Mouse (Mus musculus) CD8-positive naive resting alpha-beta T cell, adult 2 months (primary cell): ENCODE data around the gene Xntrpc.

Experiments used
- DNase-seq, 2 experiments: peaks; one replicate each; pipeline ENCODE4 v3.0.0; 2022; ENCODE audit warnings: low read depth in 2 of 2, low spot score in 2 of 2

The Xntrpc gene

DNA sequence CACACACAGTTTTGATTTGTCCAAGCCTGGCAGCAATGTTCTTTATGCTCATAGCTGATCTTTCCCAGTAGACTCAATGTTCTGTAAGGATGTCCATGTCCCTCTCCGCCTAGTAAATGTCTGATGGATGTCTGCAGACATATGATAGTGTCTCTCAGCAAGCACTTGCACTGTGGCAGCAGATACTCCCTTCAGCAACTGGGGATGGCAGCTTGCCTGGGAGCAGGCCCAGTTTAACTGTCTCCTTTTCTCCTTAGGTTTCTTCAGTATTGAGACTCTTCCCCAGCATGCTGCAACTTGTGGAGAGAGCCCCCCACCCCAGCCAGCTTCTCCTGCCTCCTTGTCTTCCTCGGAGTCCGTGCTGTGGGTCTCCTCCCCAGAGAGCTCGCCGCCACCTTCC, 16.3 kb downstream of the Xntrpc start:
- DNase-seq, result no peak

DNA sequence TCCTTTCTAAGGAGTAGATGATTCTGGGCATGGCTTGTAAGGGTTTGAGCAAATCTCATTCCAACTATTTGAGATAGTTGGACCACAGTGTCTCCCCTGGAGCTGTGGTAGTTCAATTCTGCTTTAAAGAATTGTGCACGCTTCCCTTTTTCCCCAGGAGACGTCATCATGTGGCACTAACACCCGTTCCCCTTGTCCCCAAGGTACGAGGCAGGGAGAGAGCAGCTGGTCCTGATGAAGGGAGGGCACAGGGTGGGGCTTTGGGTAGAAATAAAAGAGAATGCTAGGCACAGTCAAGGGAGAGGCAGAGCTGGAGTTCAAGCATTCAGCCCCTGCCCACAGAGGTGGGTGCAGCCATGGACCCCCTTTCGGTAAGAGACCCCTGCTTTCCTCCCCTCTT, 17.3 kb downstream of the Xntrpc start, which contains the start of gene Trpc2:
Gene Trpc2, plus strand, starts transcription at position 301 of the 400 bp plus-strand sequence.
- no peak for DNase-seq

DNA sequence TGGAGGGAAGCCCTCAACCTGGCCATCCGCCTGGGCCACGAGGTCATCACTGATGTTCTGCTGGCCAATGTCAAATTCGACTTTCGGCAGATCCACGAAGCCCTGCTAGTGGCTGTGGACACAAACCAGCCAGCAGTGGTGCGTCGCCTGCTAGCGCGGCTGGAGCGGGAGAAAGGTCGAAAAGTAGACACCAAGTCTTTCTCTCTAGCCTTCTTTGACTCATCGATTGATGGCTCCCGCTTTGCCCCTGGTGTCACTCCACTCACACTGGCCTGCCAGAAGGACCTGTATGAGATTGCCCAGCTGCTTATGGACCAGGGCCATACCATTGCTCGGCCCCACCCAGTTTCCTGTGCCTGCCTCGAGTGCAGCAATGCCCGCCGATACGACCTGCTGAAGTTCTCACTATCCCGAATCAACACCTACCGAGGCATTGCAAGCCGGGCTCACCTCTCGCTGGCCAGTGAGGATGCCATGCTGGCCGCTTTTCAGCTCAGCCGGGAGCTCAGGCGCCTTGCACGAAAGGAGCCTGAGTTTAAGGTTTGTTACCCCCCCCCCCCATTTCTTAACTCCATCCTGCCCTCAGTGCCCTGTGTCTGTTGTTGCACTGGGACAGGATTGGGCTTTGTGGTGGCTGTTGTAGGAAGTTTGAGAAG, 18.7 kb downstream of the Xntrpc start:
- DNase-seq, result no peak

DNA sequence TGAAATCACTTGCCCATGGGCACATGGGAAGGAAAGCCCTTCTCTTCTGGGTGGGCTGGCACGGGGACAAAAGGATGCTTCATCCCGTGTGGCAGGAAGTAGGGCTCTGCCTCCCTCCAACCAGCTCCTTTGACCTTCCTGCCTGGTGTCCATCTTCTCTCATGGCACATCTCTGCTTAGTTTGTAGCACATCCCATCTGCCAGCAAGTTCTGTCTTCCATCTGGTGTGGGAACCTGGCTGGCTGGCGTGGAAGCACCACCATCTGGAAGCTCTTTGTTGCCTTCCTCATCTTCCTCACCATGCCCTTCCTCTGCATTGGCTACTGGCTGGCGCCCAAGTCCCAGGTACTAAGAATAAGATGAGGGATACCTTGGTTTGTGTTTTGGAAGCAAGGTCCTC, 21.8 kb downstream of the Xntrpc start:
- no peak for DNase-seq

DNA sequence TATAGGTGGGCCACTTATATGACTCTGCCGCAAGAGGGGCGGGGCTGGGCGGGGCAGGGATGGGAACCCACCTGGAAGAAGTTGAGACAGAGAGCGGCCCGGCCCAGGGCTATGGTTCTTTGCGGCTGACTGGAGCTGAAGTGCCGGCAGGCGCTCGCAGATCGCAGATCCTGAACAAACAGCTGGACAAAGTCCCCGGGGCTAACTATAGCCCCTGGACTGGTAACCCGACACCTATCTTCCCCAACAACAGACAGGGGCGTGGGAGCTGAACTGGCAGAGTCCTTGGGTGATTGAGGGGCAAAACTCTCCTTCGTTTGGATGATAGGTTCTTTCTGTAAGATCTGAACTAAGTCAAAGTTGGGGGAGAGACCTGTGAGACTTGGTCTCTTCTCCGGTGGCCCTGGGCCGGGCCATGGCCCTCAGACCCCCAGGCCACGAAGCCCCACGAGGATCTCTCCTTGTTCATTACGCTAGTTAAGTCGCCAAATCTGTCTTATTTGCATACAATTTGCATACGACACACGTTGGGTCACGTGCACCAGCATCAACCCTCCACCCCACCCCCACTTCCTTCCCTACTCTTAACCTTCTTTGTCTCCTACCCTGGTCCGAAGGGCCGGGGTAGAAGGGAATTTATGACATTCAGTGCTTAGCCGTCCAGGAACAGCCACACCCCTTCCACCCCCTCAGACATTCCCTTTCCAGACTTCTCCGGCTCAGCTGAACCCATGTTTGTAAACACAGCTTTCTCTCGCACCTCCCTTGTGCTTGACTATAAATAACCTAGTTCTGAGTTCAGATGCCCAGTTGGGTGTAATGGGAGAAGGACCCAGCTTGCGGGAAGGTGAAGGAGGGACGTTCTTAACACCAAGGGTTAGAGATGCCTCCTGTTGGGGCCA, 34.5 kb downstream of the Xntrpc start:
- no peak for DNase-seq

DNA sequence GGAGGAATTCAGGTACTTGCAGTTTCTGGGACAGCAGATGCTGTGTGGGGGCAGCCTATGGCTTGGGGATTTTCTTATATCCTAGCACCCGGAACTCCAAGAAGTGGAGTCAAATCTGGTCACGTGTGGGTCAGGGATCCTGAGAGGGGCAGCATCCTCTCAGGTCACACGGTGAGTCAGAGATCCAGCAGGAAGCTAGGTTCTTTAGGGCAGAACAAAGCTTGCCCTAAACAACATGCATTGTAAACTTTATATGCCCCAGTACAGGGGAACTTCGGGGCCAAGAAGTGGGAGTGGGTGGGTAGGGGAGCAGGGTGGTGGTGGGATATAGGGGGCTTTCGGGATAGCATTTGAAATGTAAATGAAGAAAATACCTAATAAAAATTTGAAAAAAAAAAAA, 35.4 kb downstream of the Xntrpc start:
- no peak for DNase-seq

DNA sequence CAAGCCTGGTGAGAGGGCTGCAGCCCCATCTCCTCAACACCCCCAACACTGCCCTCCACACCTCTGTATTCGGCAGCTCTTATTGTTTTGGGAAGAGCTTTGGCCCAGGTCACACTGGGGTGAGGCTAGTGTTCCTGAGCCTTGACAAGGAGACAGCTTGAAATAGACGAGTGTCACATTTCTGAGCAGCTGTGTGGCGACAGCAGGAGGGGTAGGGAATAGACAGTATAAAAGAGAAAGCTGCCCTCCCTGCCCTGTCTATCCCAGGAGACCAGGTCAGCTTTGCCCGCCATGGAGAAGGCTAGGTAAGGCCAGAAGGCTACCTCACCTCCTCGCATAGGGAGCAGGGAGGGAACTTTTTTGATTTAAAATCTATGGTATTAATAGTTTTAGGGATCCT, 36.0 kb downstream of the Xntrpc start, which contains the start of gene Art1:
Gene Art1, plus strand, starts transcription at position 257 of the 400 bp plus-strand sequence.
- DNase-seq, result no peak

DNA sequence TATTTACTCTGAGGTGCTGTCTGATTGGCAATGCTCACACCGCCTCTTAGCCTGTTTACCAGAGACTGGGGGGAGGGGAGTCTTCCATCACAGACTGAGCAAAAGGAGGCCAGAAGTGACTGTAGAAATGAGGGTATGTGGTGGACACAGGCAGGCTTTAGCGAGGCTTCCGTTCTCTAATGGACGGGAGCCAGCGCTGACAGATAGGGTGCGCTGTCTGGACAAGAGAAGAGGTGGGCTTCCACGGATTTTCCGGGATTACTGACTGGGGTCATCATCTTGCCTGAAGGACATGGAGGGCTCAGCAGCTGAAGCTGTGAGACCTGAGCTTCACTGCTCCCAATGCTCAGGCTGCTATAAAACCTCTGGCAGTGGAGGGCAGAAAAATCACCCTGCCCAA, 36.7 kb downstream of the Xntrpc start:
- DNase-seq, result no peak

DNA sequence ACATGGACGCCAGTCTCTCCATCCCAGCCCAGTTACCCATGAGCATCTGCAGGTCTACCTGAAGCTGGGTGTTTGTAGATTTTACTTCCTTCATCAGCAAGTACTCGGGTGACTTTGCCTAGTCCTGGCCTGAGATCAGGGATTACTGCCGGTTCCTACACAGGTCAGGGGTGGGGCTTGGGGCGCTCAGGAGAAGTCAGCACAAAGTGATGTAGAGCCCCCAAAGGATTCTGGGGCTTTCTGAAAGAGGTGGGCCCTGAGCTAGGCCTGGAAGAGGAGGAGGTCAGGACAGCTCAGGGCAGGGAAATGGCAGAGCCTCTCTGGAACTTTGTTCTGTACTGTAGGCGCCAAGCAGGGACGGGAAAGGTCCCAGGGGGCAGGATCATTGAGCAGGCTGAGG, 37.2 kb downstream of the Xntrpc start:
- DNase-seq, result no peak

DNA sequence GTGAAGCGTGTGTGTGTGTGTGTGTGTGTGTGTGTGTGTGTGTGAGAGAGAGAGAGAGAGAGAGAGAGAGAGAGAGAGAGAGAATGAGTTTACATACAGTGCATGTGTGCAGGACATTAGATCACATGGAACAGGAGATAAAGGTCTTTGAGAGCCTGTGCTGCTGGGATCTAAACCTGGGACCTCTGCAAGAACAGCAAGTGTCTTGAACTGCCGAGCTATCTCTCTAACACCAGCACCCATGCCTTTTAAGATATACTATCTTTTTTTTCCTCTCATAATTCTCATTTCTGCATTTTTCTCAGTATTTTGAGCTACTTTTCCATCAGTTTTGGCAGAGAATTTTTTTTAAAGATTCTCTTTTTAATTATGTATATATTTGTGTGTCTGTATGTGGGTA, 38.0 kb downstream of the Xntrpc start:
- DNase-seq, result no peak

DNA sequence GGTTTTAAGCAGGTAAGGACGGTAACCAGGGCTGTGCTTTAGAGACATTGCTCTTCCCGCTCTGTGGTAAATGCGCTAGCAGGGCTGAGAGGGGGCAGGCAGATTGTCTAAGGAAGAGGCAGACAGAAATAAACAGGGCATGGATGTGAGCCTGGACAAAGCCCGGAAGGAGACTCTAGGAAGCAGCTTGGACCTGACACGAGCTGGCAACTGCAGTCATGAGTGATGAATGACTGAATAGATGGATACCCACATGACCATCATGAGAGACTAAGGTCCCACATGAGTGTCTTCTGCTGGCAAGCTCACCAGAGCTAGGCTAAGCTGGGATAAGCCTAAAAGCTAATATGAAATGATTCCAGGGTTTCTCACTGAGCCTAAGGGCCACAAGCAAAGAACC, 38.6 kb downstream of the Xntrpc start:
- no peak for DNase-seq

DNA sequence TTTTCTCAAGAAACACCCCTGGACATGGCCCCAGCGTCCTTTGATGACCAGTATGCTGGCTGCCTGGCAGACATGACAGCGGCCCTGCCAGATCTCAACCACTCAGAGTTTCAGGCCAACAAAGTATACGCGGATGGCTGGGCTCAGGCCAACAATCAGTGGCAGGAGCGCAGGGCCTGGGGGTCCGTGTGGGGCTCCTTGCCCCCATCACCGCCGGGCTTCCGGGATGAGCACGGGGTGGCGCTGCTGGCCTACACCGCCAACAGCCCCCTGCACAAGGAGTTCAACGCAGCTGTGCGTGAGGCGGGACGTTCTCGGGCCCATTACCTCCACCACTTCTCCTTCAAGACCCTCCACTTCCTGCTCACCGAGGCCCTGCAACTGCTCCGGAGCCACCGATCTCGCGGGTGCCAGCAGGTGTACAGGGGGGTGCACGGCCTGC, 41.2 kb downstream of the Xntrpc start:
- DNase-seq, result peak in 1 of 2 experiments; percentile 12

DNA sequence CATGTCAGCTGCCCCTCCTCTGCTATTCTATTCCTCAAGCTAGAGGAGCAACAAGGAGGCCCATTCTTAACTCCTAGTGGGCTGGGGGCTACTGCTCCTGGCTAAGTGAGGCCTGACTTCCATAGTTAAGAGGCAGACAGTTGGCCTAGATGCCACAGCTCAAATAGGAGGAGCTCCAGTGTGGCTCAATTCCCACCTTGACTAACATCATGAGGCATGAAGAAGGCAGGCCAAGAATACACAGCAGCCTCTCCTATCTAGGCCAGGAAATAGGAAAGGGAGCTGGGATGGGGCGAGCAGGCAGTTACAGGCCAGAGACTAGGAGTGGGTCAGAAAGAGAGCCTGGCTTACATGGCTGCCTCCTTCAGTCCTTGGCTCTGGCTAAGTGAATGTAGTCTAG, 42.7 kb downstream of the Xntrpc start:
- no peak for DNase-seq

DNA sequence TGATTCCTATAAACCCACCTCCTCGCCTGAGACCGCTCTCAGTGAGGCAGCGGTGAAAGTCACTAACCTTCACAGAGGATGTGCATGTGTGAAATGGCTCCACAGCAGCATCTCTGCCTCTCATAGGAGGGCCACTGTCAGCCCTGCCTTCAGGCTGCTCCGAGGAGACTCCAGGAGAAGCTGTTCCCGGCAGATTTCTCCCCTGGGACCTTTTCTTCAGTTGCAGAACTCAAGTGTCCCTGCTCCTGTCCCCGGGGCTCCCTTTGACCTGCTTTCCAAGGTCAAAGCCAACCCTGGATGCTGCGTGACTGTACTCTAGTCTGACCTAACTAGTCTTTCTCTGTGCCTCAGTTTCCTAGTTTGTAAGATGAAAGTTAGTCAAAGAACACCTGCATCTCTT, 43.7 kb downstream of the Xntrpc start, which contains the start of gene Art5:
Gene Art5, minus strand, starts transcription at position 319 of the 400 bp plus-strand sequence.
- DNase-seq, result no peak

DNA sequence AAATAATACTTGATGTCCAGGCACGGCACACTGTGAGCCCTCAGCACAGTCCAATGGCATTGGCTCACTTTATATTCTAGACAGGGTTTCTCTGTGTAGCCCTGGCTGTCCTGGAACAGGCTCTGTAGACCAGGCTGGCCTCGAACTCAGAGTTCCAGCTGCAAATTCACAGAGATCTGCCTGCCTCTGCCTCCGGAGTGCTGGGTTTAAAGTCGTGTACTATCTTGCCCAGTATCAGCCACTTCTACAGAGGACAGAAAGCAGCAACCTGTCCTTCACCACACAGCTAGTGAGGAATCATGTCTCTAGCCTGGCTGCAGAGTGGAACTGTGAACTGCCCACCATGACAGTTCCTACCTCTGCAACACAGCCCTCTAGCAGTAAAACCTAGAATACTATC, 44.2 kb downstream of the Xntrpc start:
- no peak for DNase-seq

DNA sequence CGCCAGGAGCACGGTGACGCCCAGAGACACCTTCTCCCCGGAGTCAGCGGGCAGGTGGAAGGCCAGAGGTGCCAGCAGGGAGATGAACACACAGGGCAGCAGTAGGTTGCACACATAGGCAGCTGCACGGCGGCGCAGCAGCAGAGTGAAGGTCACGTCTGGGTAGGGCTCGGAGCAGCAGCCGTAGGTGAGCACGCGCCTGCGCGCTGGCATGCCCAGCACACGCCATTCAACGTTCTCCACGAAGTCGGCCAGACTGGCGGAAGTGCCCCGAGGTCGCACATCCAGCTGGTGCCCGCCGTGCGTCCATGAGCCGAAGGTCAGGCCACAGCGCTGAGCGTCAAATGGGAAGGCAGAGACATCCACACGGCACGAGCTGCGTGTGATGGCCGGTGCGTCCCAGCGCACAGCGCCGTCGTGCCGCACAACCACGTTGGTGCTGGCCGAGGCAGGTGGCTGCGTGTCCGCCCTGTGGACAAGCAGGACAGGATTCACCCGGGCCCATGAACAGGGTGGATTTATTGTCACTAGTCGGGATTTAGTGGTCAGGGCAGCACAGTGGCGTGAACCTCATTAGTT, 47.7 kb downstream of the Xntrpc start:
- DNase-seq, result no peak

DNA sequence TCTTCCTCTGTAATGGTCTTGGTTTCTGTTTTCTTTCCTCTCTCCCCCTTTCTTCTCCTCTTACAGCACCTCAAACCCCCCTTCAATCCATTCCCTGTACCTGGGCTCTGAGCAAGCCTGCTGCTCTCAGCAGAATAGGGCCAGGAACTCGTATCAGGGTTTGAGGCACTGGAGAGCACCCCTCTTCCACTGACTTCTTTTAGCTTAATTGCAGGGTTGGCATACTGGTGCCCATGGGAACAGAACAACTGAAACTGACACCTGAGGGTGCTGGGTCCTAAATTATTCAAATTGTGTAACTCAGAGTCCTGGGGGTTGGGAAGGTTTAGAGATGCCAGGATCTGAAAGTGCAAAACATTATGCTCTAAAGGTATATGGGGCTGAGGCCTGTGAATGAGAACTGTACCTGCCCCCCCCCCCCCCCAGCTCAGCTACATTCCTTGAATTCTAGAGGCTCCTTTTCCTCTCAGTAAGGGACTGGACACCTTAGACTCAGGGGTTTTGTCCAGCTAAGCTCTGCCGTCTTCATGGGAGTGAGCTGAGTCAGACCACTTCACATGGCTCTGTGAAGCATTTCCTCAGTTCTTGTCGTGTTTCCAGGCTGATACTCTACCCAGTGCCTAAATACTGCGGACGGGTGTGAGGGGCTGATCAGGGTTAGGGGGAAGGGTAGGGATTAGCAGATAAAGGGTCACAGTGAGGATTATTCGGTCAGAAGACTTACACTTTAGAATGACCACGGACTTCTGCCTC, 51.2 kb downstream of the Xntrpc start, which contains the start of gene Chrna10:
Gene Chrna10, minus strand, starts transcription at position 250 of the 753 bp plus-strand sequence.
- no peak for DNase-seq

DNA sequence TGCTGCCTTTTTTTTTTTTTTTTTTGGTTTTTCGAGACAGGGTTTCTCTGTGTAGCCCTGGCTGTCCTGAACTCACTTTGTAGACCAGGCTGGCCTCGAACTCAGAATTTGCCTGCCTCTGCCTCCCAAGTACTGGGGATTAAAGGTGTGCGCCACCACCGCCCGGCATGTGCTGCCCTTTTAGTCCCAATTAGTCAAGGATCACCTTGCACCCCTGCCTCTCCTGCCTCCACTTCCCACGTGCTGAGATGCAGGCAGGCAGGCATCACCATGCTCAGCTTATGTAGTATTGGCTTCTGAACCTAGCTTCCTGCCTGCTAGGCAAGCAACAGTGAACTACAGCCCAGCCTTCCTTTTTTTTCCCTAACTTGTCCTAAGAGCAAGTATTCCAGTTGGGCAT, 51.9 kb downstream of the Xntrpc start:
- no peak for DNase-seq

DNA sequence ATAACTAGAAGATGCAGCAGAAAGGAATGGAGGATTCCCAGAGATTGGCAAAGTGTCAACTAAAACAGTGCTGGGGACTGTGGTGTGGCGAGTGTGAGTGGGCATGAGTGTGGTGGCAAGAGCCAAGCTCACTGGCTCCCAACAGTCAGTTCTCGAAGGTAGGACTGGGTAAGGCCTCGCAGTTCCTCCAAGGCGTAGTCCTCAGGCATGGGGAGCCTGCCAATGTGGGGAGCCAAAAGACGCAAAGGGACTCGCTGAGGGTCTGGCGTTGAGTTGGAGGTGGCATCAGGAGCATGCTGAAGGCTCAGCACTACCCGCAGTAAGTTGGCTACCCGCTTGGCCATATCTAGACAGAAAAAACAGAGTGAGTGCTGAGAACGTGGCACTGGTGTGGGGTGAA, 54.8 kb downstream of the Xntrpc start:
- DNase-seq, result no peak

DNA sequence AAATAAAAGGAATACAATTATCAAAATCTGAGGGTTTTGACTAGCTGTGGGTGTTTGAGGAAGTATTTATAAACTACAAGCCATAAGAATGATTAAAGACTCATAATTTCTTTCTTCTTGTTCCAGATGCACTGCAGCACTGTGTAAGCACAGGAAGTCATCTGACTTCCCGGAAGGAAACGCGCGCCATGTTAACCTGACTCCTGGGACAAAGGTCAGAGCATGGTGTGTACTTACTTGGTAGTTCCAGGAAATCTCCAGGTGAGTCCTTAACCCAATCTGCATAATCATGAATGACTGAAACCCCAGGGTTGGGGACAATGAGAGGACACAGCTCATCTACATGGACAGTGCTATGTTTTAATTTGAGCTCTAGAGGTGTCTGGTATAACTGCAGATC, 66.9 kb downstream of the Xntrpc start:
- DNase-seq, result no peak

DNA sequence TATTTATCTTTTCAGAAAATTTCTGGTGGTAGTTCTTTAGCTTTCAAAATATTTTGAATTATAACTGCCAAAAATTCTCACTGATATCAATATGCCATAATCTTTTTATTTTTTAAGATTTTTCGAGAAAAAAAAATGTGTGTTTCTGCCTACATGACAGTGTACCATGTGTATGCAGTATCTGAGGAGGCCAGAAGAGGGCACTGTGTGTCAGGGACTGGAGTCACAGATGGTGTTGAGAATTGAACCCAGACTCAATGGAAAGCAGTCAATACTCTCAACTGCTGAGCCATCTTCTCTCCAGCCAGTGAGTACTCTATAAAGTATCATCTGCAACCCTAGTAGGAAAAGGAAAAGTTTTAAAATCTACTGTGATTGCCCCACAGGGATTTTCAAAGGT, 72.0 kb downstream of the Xntrpc start:
- peak in 1 of 2 experiments; percentile 27 for DNase-seq
